Mouse (Mus musculus): ENCODE data around the gene Dcxr. TPM values are rescaled to one million over a fixed set of nuclear protein-coding genes. Genes with fewer than 3 reads are reported as not detected.

Dcxr gene
- polyA plus RNA-seq, 1 experiment, result 21.2 TPM

- Histone ChIP-seq H3ac (ENCODE audit: control insufficient read depth, insufficient read length) (no peak overlapping the region), H3K4me3 (no peak overlapping the region), H3K27me3 (ENCODE audit: control insufficient read depth, insufficient read depth, insufficient read length) (no peaks in the 10 kb centered on the region), H3K79me2 (ENCODE audit: control insufficient read depth, insufficient read depth) (no peaks in the 10 kb centered on the region), H3K36me3 (ENCODE audit: control insufficient read depth, insufficient read depth) (no peaks in the 10 kb centered on the region), H3K4me2 (ENCODE audit: low read depth) (no peak overlapping the region)
- no peak for TF ChIP-seq SRF (IDR thresholded peaks at IDR 0.05; ENCODE audit: control insufficient read depth, insufficient read length, low read depth)
- TF ChIP-seq POLR2AphosphoS2 (IDR thresholded peaks at IDR 0.05; ENCODE audit: insufficient read length, low read depth), result no peak
- no peak for TF ChIP-seq TCF3 (IDR thresholded peaks at IDR 0.05; ENCODE audit: insufficient read length, low read depth)
- no peak for TF ChIP-seq MYOG (IDR thresholded peaks at IDR 0.05; ENCODE audit: control insufficient read depth in 1 of 3, insufficient read depth in 1 of 3, insufficient read length in 2 of 3, low read depth in 2 of 3)
- no peak for TF ChIP-seq USF1 (IDR thresholded peaks at IDR 0.05; ENCODE audit: low read depth)
- TF ChIP-seq REST (IDR thresholded peaks at IDR 0.05; ENCODE audit: insufficient read depth, insufficient read length), result no peak
- TF ChIP-seq E2F4 (IDR thresholded peaks at IDR 0.05; ENCODE audit: insufficient read depth), result no peak
- no peak for TF ChIP-seq MAX (IDR thresholded peaks at IDR 0.05; ENCODE audit: low read depth)
- no peak for TF ChIP-seq TCF12 (IDR thresholded peaks at IDR 0.05; ENCODE audit: insufficient read depth, poor library complexity, severe bottlenecking)
- no peak for TF ChIP-seq POLR2A (IDR thresholded peaks at IDR 0.05; ENCODE audit: insufficient read length, low read depth)
- TF ChIP-seq MYOD1 (IDR thresholded peaks at IDR 0.05; ENCODE audit: control insufficient read depth in 1 of 3, insufficient read length in 2 of 3, low read depth in 2 of 3), result no peak
- TF ChIP-seq CEBPB (IDR thresholded peaks at IDR 0.05; ENCODE audit: insufficient read depth, poor library complexity, severe bottlenecking), result no peak
Observed at GRCm38 (mm10) chr11:120723509-120723908, 3.6 kb downstream of the Dcxr start.

GRCm38 (mm10) chr11:120722761-120723382, 4.2 kb downstream of the Dcxr start:
- Histone ChIP-seq H3K4me3 (no peak overlapping the region), H3K79me2 (ENCODE audit: control insufficient read depth, insufficient read depth) (no peaks in the 10 kb centered on the region), H3K27me3 (ENCODE audit: control insufficient read depth, insufficient read depth, insufficient read length) (no peaks in the 10 kb centered on the region), H3ac (ENCODE audit: control insufficient read depth, insufficient read length) (no peak overlapping the region), H3K36me3 (ENCODE audit: control insufficient read depth, insufficient read depth) (no peaks in the 10 kb centered on the region), H3K4me2 (ENCODE audit: low read depth) (no peak overlapping the region)
- TF ChIP-seq MYOD1 (IDR thresholded peaks at IDR 0.05; ENCODE audit: control insufficient read depth in 1 of 3, insufficient read length in 2 of 3, low read depth in 2 of 3) (no peak), SRF (IDR thresholded peaks at IDR 0.05; ENCODE audit: control insufficient read depth, insufficient read length, low read depth) (no peak), TCF12 (IDR thresholded peaks at IDR 0.05; ENCODE audit: insufficient read depth, poor library complexity, severe bottlenecking) (no peak), USF1 (IDR thresholded peaks at IDR 0.05; ENCODE audit: low read depth) (no peak), MYOG (IDR thresholded peaks at IDR 0.05; ENCODE audit: control insufficient read depth in 1 of 3, insufficient read depth in 1 of 3, insufficient read length in 2 of 3, low read depth in 2 of 3) (no peak), MAX (IDR thresholded peaks at IDR 0.05; ENCODE audit: low read depth) (no peak), TCF3 (IDR thresholded peaks at IDR 0.05; ENCODE audit: insufficient read length, low read depth) (no peak), POLR2A (IDR thresholded peaks at IDR 0.05; ENCODE audit: insufficient read length, low read depth) (no peak), REST (IDR thresholded peaks at IDR 0.05; ENCODE audit: insufficient read depth, insufficient read length) (no peak)

- H3K27me3 ChIP-seq (ENCODE audit: control insufficient read depth, insufficient read depth, insufficient read length), result no peaks in the 10 kb centered on the region
- no peaks in the 10 kb centered on the region for H3K36me3 ChIP-seq (ENCODE audit: control insufficient read depth, insufficient read depth)
- H3K79me2 ChIP-seq (ENCODE audit: control insufficient read depth, insufficient read depth), result no peaks in the 10 kb centered on the region
- H3K4me3 ChIP-seq, result no peak overlapping the region
- peak overlapping the region; percentile 42 for H3K4me2 ChIP-seq (ENCODE audit: low read depth)
- no peak for TF ChIP-seq MYOG (IDR thresholded peaks at IDR 0.05; ENCODE audit: control insufficient read depth in 1 of 3, insufficient read depth in 1 of 3, insufficient read length in 2 of 3, low read depth in 2 of 3)
- no peak for TF ChIP-seq SRF (IDR thresholded peaks at IDR 0.05; ENCODE audit: control insufficient read depth, insufficient read length, low read depth)
- no peak for TF ChIP-seq REST (IDR thresholded peaks at IDR 0.05; ENCODE audit: insufficient read depth, insufficient read length)
- no peak for TF ChIP-seq MAX (IDR thresholded peaks at IDR 0.05; ENCODE audit: low read depth)
- TF ChIP-seq MYOD1 (IDR thresholded peaks at IDR 0.05; ENCODE audit: control insufficient read depth in 1 of 3, insufficient read length in 2 of 3, low read depth in 2 of 3), result no peak
- no peak for TF ChIP-seq CEBPB (IDR thresholded peaks at IDR 0.05; ENCODE audit: insufficient read depth, poor library complexity, severe bottlenecking)
- TF ChIP-seq TCF12 (IDR thresholded peaks at IDR 0.05; ENCODE audit: insufficient read depth, poor library complexity, severe bottlenecking), result no peak
- TF ChIP-seq POLR2AphosphoS2 (IDR thresholded peaks at IDR 0.05; ENCODE audit: insufficient read length, low read depth), result no peak
- no peak for TF ChIP-seq POLR2A (IDR thresholded peaks at IDR 0.05; ENCODE audit: insufficient read length, low read depth)
- TF ChIP-seq TCF3 (IDR thresholded peaks at IDR 0.05; ENCODE audit: insufficient read length, low read depth), result no peak
- no peak overlapping the region for H3ac ChIP-seq (ENCODE audit: control insufficient read depth, insufficient read length)
Observed at GRCm38 (mm10) chr11:120722067-120722630, 4.9 kb downstream of the Dcxr start.

- Histone ChIP-seq H3ac (ENCODE audit: control insufficient read depth, insufficient read length) (no peak within 1 kb of the TSS), H3K27me3 (ENCODE audit: control insufficient read depth, insufficient read depth, insufficient read length) (no peaks in the 10 kb centered on the region), H3K4me3 (no peak within 1 kb of the TSS), H3K79me2 (ENCODE audit: control insufficient read depth, insufficient read depth) (no peaks in the 10 kb centered on the region), H3K36me3 (ENCODE audit: control insufficient read depth, insufficient read depth) (peaks cover 7% of the 10 kb centered on the region), H3K4me2 (ENCODE audit: low read depth) (peak within 1 kb of the TSS; percentile 42)
- peak; percentile 33 for TF ChIP-seq POLR2AphosphoS2 (IDR thresholded peaks at IDR 0.05; ENCODE audit: insufficient read length, low read depth)
- TF ChIP-seq E2F4 (IDR thresholded peaks at IDR 0.05; ENCODE audit: insufficient read depth), result no peak
- TF ChIP-seq TCF3 (IDR thresholded peaks at IDR 0.05; ENCODE audit: insufficient read length, low read depth), result no peak
- no peak for TF ChIP-seq REST (IDR thresholded peaks at IDR 0.05; ENCODE audit: insufficient read depth, insufficient read length)
Observed at GRCm38 (mm10) chr11:120721124-120722066, 5.7 kb downstream of the Dcxr start, which contains the start of gene Rac3. TSS of gene Rac3 (plus strand) at chr11:120721470.

Measured in myocyte (in vitro differentiated cells).